Mouse (Mus musculus) hindbrain, embryonic 11.5 days (tissue): ENCODE results near the gene B4galnt1. TPM values are rescaled to one million over a fixed set of nuclear protein-coding genes. Genes with fewer than 3 reads are reported as not detected.
A peak's percentile ranks its signal among the peaks of the same experiment; 100 is the strongest.
"Not testable (repeated sequence)": the region's sequence is repeated elsewhere in the genome, so short reads cannot be mapped to it uniquely, and the experiment has no call there.

Experiments used
- ATAC-seq: fragments of 200-750 bp; cut with Nextera tagmentation; 2 replicates; pipeline ENCODE4 v1.8.0; 2017; ENCODE audit warnings: mild to moderate bottlenecking, moderate TSS enrichment, moderate library complexity; ENCODE audit not compliant: low FRiP score
- DNase-seq: peaks from one replicate; pipeline ENCODE4 v3.0.0-alpha.2; 2015; ENCODE audit warnings: low spot score
- H3K27ac ChIP-seq: fragments of 300-500 bp; sonication (generic); 2 replicates; pipeline ENCODE4 v1.5.1; 2014; ENCODE audit warnings: mild to moderate bottlenecking, low read depth, low read length
- H3K27me3 ChIP-seq: fragments of 300-500 bp; sonication (generic); 2 replicates; pipeline ENCODE4 v1.6.1; 2014; ENCODE audit warnings: mild to moderate bottlenecking, low read length, moderate library complexity, mixed read lengths; ENCODE audit not compliant: control insufficient read depth, insufficient read depth
- H3K36me3 ChIP-seq: fragments of 300-500 bp; sonication (generic); 2 replicates; pipeline ENCODE4 v1.6.1; 2014; ENCODE audit warnings: mild to moderate bottlenecking, low read length, moderate library complexity, mixed read lengths; ENCODE audit not compliant: control insufficient read depth, insufficient read depth
- H3K4me1 ChIP-seq: fragments of 300-500 bp; sonication (generic); replicated peaks from 2 replicates; pipeline ENCODE4 v1.6.1; 2014; ENCODE audit warnings: low read length, mixed read lengths; ENCODE audit not compliant: control insufficient read depth, insufficient read depth
- H3K4me2 ChIP-seq: fragments of 300-500 bp; sonication (generic); replicated peaks from 2 replicates; pipeline ENCODE4 v1.6.1; 2014; ENCODE audit warnings: mild to moderate bottlenecking, low read depth, low read length
- H3K4me3 ChIP-seq: fragments of 300-500 bp; sonication (generic); 2 replicates; pipeline ENCODE4 v1.5.1; 2014; ENCODE audit warnings: low read depth, low read length
- H3K9ac ChIP-seq: fragments of 300-500 bp; sonication (generic); 2 replicates; pipeline ENCODE4 v1.6.1; 2014; ENCODE audit warnings: low read depth, low read length
- H3K9me3 ChIP-seq: fragments of 300-500 bp; sonication (generic); 2 replicates; pipeline ENCODE4 v1.6.1; 2016; ENCODE audit warnings: low read length; ENCODE audit not compliant: control insufficient read depth
- WGBS: fragments of 180-500 bp; shearing (Covaris S2); extraction: QIAGEN DNeasy Blood & Tissue Kit; methylation state at CpG from one replicate; pipeline ENCODE4 v1.1.7; 2014; 5-methylcytosine and 5-hydroxymethylcytosine counted together
- polyA plus RNA-seq: library from polyadenylated mRNA; unstranded; fragments of >200 nt; fragmentation: Nextera tagmentation; extraction: Ambion mirVana; gene quantifications from 2 replicates; pipeline ENCODE4 v1.2.1, GENCODE M21; 2014

Gene B4galnt1
- polyA plus RNA-seq, 1 experiment from 2014 or later = 12.4 TPM

DNA sequence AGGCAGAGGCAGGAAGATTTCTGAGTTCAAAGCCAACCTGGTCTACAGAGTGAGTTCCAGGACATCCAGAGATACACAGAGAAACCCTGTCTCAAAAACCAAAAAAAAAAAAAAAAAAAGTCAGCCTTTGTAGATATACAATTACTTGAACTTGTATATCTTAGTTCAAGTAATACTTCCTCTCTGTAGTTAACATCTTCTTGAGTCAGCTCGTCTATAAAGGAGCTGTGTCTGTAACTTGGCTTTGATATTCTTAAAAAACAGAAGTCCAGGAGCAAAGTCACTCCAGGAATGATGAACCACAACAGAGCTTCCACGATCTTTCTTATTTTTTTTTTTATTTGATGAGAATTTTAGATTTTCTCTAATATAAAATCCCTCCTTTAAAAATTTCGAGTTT lies 4.3 kb upstream of the B4galnt1 start:
- Histone ChIP-seq H3K4me1 (no peaks in the 10 kb centered on the region; the same call in 1 of the 2 replicates), H3K9ac (no peak overlapping the region), H3K4me2 (no peak overlapping the region), H3K9me3 (no peaks in the 10 kb centered on the region), H3K27me3 (peaks cover 6% of the 10 kb centered on the region), H3K36me3 (no peaks in the 10 kb centered on the region), H3K4me3 (no peak overlapping the region), H3K27ac (no peak overlapping the region)
- DNase-seq (no peak), ATAC-seq (no peak)
- 76% methylated on average over 3 of the region's 3 CpGs for WGBS

DNA sequence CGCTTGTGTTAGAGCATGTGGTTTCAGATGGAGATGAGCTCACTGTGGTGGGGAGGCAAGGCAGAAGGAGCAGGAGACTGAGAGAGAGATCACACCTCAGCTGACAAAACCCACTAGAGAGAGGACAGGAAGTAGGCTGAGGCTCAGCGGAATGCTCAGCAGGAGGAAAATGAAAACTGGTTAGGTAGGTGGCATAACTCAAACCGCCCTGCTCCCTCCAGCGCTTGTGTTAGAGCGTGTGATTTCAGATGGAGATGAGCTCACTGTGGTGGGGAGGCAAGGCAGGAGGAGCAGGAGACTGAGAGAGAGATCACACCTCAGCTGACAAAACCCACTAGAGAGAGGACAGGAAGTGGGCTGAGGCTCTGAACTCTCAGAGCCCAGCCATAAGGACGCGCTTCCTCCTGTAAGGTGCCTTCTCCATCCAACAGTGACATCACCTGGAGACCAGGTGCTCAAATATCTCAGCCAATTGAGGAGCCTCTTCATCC lies 2.2 kb upstream of the B4galnt1 start:
- 61% methylated on average over 7 of the region's 7 CpGs for WGBS
- ATAC-seq, H3K4me2 ChIP-seq, H3K4me1 ChIP-seq, H3K4me3 ChIP-seq, H3K9ac ChIP-seq, H3K36me3 ChIP-seq, DNase-seq, H3K9me3 ChIP-seq, H3K27ac ChIP-seq: not testable (repeated sequence)
- H3K27me3 ChIP-seq = peaks cover 26% of the 10 kb centered on the region

DNA sequence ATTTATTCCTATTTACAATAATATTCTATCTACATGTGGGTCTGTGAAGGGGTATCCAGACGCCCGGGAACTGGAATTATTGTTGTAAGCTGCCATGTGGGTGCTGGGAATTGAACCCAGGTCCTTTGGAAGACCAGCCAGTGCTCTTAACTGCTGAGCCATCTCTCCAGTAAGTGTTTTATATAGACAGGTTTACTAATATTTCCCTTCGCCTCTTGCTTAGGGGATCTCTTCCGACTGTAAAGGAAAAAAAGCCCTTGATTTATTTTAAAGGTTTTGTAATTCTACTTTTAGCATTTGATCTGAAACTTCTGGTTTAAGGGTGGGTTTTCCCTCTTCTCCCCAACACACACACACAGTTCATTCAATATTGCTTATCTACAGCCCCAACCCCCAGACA lies 835 bp upstream of the B4galnt1 start:
- no peaks in the 10 kb centered on the region; the same call in 1 of the 2 replicates for H3K4me1 ChIP-seq
- 91% methylated on average over 4 of the region's 4 CpGs for WGBS
- H3K36me3 ChIP-seq = no peaks in the 10 kb centered on the region
- no peak overlapping the region for H3K4me2 ChIP-seq
- DNase-seq (no peak), ATAC-seq (no peak)
- H3K9ac ChIP-seq = no peak overlapping the region
- no peak overlapping the region for H3K27ac ChIP-seq
- H3K9me3 ChIP-seq = no peaks in the 10 kb centered on the region
- H3K4me3 ChIP-seq = no peak overlapping the region
- H3K27me3 ChIP-seq = peaks cover 37% of the 10 kb centered on the region

DNA sequence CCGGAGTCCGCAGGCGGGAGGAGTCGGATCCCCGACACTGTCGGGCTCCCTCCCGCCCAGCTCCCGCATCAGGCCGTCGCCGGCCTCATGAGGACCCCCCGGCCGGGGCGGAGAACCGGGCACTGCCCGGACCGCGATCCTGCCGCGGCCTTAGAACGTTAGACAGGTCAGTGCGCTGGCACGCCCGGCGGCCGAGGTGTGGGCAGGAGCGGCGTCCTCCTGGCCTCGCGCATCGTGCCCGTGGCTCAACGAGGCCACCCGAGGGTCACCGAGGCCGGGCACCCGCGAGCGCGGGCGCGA lies 279 bp downstream of the B4galnt1 start:
- peak overlapping the region; percentile 80 for H3K9ac ChIP-seq
- H3K36me3 ChIP-seq = no peaks in the 10 kb centered on the region
- H3K4me2 ChIP-seq = peak overlapping the region; percentile 99
- H3K4me1 ChIP-seq = peaks cover 4% of the 10 kb centered on the region
- H3K27me3 ChIP-seq = peaks cover 48% of the 10 kb centered on the region
- ATAC-seq (peak; percentile 75), DNase-seq (no peak)
- H3K4me3 ChIP-seq = peak overlapping the region; percentile 59
- WGBS = 0% methylated on average over 40 of the region's 42 CpGs
- peak overlapping the region; percentile 53; the same call in 1 of the 2 replicates for H3K27ac ChIP-seq
- H3K9me3 ChIP-seq = no peaks in the 10 kb centered on the region

DNA sequence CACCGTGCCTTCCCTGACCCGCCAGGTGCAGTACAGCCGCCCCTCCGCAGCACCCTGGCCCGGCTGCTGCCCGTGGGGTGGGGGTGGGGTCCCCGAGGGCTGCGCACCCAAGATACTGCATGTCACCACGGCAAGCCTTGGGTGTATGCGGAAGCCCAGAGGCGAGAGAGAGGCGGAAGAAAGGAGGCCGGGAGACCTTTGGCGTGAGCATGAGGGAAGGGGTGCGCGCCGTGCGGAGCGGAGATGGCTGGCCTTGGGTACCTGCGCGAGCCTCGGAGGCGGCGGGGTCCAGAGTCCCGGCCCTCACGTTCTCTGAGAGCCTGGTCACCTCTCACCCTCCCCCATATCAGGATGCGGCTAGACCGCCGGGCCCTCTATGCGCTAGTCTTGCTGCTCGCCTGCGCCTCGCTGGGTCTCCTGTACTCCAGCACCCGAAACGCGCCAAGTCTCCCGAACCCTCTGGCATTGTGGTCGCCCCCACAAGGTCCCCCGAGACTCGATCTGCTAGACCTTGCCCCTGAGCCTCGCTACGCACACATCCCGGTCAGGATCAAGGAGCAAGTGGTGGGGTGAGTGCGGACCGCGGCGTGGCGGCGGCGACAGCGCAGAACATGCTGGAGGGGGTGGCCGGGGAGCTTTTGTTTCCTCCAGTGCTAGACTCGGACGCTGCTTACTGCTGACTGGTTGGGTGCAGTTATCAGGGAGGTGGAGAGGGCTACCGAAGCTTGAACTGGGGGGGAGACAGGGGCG lies 804 bp downstream of the B4galnt1 start:
- Histone ChIP-seq H3K4me2 (peak overlapping the region; percentile 99), H3K36me3 (no peaks in the 10 kb centered on the region), H3K27me3 (peaks cover 53% of the 10 kb centered on the region), H3K9me3 (no peaks in the 10 kb centered on the region), H3K9ac (peak overlapping the region; percentile 80), H3K4me3 (peak overlapping the region; percentile 59), H3K4me1 (peaks cover 6% of the 10 kb centered on the region), H3K27ac (peak overlapping the region; percentile 53)
- ATAC-seq = peak; percentile 65
- WGBS = under 1% methylated on average over 56 of the region's 56 CpGs
- DNase-seq = peak; percentile 69

DNA sequence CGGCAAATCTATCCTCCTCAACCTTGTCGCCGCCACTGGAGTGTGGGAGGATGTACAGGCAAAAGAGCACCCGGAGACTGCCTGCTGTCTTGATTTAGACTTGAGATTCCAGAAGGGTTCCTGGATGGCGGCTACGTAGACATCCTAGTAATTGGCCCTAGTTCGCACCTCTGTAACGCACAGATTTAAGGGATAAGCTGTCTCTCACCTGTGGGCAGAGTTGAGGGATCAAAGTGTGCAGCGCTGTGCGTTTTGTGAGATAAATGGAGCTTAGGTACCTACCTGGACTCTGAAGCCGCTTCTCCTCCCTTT lies 1.3 kb downstream of the B4galnt1 start:
- WGBS = 2% methylated on average over 11 of the region's 11 CpGs
- Histone ChIP-seq H3K4me1 (peaks cover 6% of the 10 kb centered on the region), H3K9me3 (no peaks in the 10 kb centered on the region), H3K4me2 (peak overlapping the region; percentile 99), H3K27me3 (peaks cover 58% of the 10 kb centered on the region), H3K4me3 (peak overlapping the region; percentile 59), H3K27ac (peak overlapping the region; percentile 3; the same call in 1 of the 2 replicates), H3K9ac (peak overlapping the region; percentile 80), H3K36me3 (no peaks in the 10 kb centered on the region)
- ATAC-seq = no peak
- DNase-seq = no peak

DNA sequence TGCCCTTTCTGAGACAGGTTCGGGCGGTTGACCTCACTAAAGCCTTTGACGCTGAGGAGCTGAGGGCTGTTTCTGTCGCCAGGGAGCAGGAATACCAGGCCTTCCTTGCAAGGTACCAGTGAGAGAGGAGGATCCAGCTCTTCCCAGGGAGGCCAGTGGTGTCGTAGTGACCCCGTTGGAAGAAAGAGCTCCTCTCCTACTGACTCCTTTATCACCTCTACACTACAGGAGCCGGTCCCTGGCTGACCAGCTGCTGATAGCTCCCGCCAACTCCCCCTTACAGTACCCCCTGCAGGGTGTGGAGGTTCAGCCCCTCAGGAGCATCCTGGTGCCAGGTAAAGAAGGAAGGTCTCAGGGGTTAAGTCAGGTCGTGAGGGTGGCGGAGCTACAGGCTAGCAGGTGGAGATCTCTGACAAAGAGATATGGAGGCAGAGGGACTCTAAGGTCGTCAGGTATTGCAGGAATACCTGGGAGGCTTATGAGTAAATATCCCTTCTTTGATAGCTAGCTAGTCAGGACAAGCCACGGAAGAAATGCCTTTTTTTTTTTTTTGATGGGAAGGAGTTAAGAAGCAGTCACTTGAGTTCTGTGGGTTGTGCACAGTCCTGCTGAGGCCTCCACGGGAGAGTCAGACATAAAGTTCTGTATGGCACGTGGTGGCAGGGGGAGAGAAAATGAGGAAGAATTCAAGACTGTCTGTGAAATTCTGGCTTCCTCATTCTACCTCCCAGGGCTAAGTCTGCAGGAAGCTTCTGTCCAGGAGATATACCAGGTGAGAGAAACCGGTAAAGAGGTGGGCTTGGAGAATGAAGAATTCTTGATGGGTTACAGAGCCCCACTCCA lies 2.0 kb downstream of the B4galnt1 start:
- Histone ChIP-seq H3K9me3 (no peaks in the 10 kb centered on the region), H3K4me2 (peak overlapping the region; percentile 99), H3K4me1 (peaks cover 6% of the 10 kb centered on the region), H3K4me3 (peak overlapping the region; percentile 59), H3K36me3 (no peaks in the 10 kb centered on the region), H3K27me3 (peaks cover 61% of the 10 kb centered on the region), H3K9ac (peak overlapping the region; percentile 80), H3K27ac (no peak overlapping the region)
- ATAC-seq (no peak), DNase-seq (no peak)
- WGBS = 21% methylated on average over 15 of the region's 15 CpGs

DNA sequence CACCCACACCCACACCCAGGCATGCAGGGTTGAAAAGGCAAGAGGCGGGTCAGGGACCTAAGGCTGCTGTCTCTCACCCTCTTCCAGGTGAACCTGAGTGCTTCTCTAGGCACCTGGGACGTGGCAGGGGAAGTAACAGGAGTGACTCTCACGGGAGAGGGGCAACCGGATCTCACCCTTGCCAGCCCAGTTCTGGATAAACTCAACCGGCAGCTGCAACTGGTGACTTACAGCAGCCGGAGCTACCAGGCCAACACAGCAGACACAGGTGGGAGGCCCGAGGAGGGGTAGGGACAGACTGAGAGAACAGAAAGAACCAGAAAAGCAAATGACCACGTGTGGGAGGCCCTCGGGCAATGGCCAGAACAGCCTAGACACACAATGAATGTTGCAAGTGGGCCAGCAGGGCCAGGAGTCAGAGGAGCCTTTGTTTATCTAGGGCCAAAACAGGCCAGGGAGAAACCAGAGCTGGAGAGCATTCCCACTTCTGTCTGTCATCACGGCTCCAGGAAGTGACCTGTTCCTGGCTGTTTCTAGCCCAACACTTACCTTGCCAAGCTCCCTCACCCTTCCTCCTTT lies 2.7 kb downstream of the B4galnt1 start:
- H3K4me2 ChIP-seq = no peak overlapping the region

More for the DNA sequence above, 2.7 kb downstream of the B4galnt1 start:
- Histone ChIP-seq H3K36me3 (no peaks in the 10 kb centered on the region), H3K9ac (no peak overlapping the region), H3K27ac (no peak overlapping the region), H3K4me1 (peaks cover 6% of the 10 kb centered on the region), H3K27me3 (peaks cover 62% of the 10 kb centered on the region), H3K9me3 (no peaks in the 10 kb centered on the region), H3K4me3 (no peak overlapping the region)
- ATAC-seq = no peak
- WGBS = 43% methylated on average over 10 of the region's 10 CpGs
- no peak for DNase-seq
